Mouse (Mus musculus) forebrain, postnatal 0 days (tissue): ENCODE measurements at regions not wholly inside any gene's neighbourhood (a gene's known extent, or its start where the extent isn't known, plus 50 kb on each side); places are given as distances from the start of the nearest gene placed in this dataset.

Experiments used
- ATAC-seq: fragments of 200-750 bp; cut with Nextera tagmentation; 2 replicates; pipeline ENCODE4 v1.8.0; 2017; ENCODE audit warnings: mild to moderate bottlenecking, moderate library complexity
- DNase-seq: peaks from one replicate; pipeline ENCODE4 v3.0.0-alpha.2; 2015
- H3K27ac ChIP-seq: fragments of 300-500 bp; sonication (generic); 2 replicates; pipeline ENCODE4 v1.5.1; 2014; ENCODE audit warnings: low read depth, mild to moderate bottlenecking, antibody characterized with exemption, low read length, moderate library complexity, mixed read lengths
- H3K27me3 ChIP-seq: fragments of 300-500 bp; sonication (generic); 2 replicates; pipeline ENCODE4 v1.6.1; 2014; ENCODE audit warnings: mild to moderate bottlenecking, low read length, mixed read lengths; ENCODE audit not compliant: insufficient read depth
- H3K36me3 ChIP-seq: fragments of 300-500 bp; sonication (generic); 2 replicates; pipeline ENCODE4 v1.6.1; 2014; ENCODE audit warnings: mild to moderate bottlenecking, moderate library complexity; ENCODE audit not compliant: insufficient read depth
- H3K4me1 ChIP-seq: fragments of 300-500 bp; sonication (generic); 2 replicates; pipeline ENCODE4 v1.6.1; 2014; ENCODE audit warnings: antibody characterized with exemption; ENCODE audit not compliant: insufficient read depth
- H3K4me2 ChIP-seq: fragments of 300-500 bp; sonication (generic); 2 replicates; pipeline ENCODE4 v1.6.1; 2014; ENCODE audit warnings: low read depth, mild to moderate bottlenecking, moderate library complexity
- H3K4me3 ChIP-seq: fragments of 300-500 bp; sonication (generic); 2 replicates; pipeline ENCODE4 v1.5.1; 2014; ENCODE audit warnings: low read depth, low read length, mixed read lengths
- H3K9ac ChIP-seq: fragments of 300-500 bp; sonication (generic); 2 replicates; pipeline ENCODE4 v1.6.1; 2014; ENCODE audit warnings: mild to moderate bottlenecking
- H3K9me3 ChIP-seq: fragments of 300-500 bp; sonication (generic); 2 replicates; pipeline ENCODE4 v1.6.1; 2016; ENCODE audit warnings: low read length
- CTCF ChIP-seq: sonication (generic); IDR thresholded peaks from 2 replicates; pipeline ENCODE4 v1.5.1; 2016; ENCODE audit warnings: antibody characterized with exemption, control low read depth, low read depth
- WGBS: fragments of 180-500 bp; shearing (Covaris S2); extraction: QIAGEN DNeasy Blood & Tissue Kit; methylation state at CpG from one replicate; pipeline ENCODE4 v1.1.7; 2014; 5-methylcytosine and 5-hydroxymethylcytosine counted together

GRCm38 (mm10) chr9:83716101-83716763 is 89.8 kb downstream of the Elovl4 start:
- no peak for DNase-seq
- no peak overlapping the region for H3K4me3 ChIP-seq
- TF ChIP-seq CTCF = no peak
- H3K9ac ChIP-seq = no peak overlapping the region
- WGBS = 72% methylated on average over 5 of the region's 5 CpGs
- no peak for ATAC-seq
- H3K27ac ChIP-seq = no peak overlapping the region
- no peak overlapping the region for H3K4me2 ChIP-seq
- no peaks in the 10 kb centered on the region for H3K36me3 ChIP-seq
- H3K9me3 ChIP-seq = no peaks in the 10 kb centered on the region
- no peaks in the 10 kb centered on the region for H3K4me1 ChIP-seq
- H3K27me3 ChIP-seq = no peaks in the 10 kb centered on the region

- DNase-seq (no peak), ATAC-seq (no peak)
- Histone ChIP-seq H3K36me3 (no peaks in the 10 kb centered on the region), H3K4me3 (no peak overlapping the region), H3K4me2 (no peak overlapping the region), H3K27ac (no peak overlapping the region), H3K9ac (no peak overlapping the region), H3K9me3 (no peaks in the 10 kb centered on the region), H3K27me3 (no peaks in the 10 kb centered on the region), H3K4me1 (no peaks in the 10 kb centered on the region)
- no peak for TF ChIP-seq CTCF
- WGBS = 85% methylated on average over 3 of the region's 3 CpGs
Observed at GRCm38 (mm10) chr9:83707361-83707760, 98.7 kb downstream of the Elovl4 start.

GRCm38 (mm10) chr9:83706071-83706470 is 100.0 kb downstream of the Elovl4 start:
- H3K9me3 ChIP-seq = no peaks in the 10 kb centered on the region
- H3K9ac ChIP-seq = no peak overlapping the region
- H3K36me3 ChIP-seq = no peaks in the 10 kb centered on the region
- no peak overlapping the region for H3K4me3 ChIP-seq
- H3K4me1 ChIP-seq = no peaks in the 10 kb centered on the region
- no peak for DNase-seq
- ATAC-seq = no peak
- no peak for TF ChIP-seq CTCF
- H3K27me3 ChIP-seq = no peaks in the 10 kb centered on the region
- 87% methylated on average over 6 of the region's 6 CpGs for WGBS
- H3K27ac ChIP-seq = no peak overlapping the region
- no peak overlapping the region for H3K4me2 ChIP-seq

- no peaks in the 10 kb centered on the region for H3K9me3 ChIP-seq
- H3K27me3 ChIP-seq = no peaks in the 10 kb centered on the region
- no peak for TF ChIP-seq CTCF
- no peak for DNase-seq
- H3K4me1 ChIP-seq = no peaks in the 10 kb centered on the region
- H3K27ac ChIP-seq = no peak overlapping the region
- H3K4me3 ChIP-seq = no peak overlapping the region
- H3K4me2 ChIP-seq = no peak overlapping the region
- no peak for ATAC-seq
- no peak overlapping the region for H3K9ac ChIP-seq
- H3K36me3 ChIP-seq = no peaks in the 10 kb centered on the region
Observed at GRCm38 (mm10) chr9:83704186-83704585, 101.9 kb downstream of the Elovl4 start.

GRCm38 (mm10) chr9:83700916-83701315 is 105.2 kb downstream of the Elovl4 start:
- DNase-seq (no peak), ATAC-seq (no peak)
- no peak for TF ChIP-seq CTCF
- Histone ChIP-seq H3K9ac (no peak overlapping the region), H3K4me1 (no peaks in the 10 kb centered on the region), H3K36me3 (no peaks in the 10 kb centered on the region), H3K4me2 (no peak overlapping the region), H3K4me3 (no peak overlapping the region), H3K9me3 (no peaks in the 10 kb centered on the region), H3K27ac (no peak overlapping the region), H3K27me3 (no peaks in the 10 kb centered on the region)
- WGBS = 86% methylated on average over 7 of the region's 7 CpGs

- Histone ChIP-seq H3K4me1 (no peaks in the 10 kb centered on the region), H3K9ac (no peak overlapping the region), H3K4me2 (no peak overlapping the region), H3K9me3 (no peaks in the 10 kb centered on the region), H3K27ac (no peak overlapping the region), H3K36me3 (no peaks in the 10 kb centered on the region), H3K27me3 (no peaks in the 10 kb centered on the region), H3K4me3 (no peak overlapping the region)
- ATAC-seq = no peak
- DNase-seq = no peak
- no peak for TF ChIP-seq CTCF
- WGBS = 67% methylated on average over 7 of the region's 7 CpGs
Observed at GRCm38 (mm10) chr9:83700056-83700455, 106.0 kb downstream of the Elovl4 start.

GRCm38 (mm10) chr9:83691332-83692198 is 114.5 kb downstream of the Elovl4 start:
- H3K27me3 ChIP-seq = no peaks in the 10 kb centered on the region
- 19% methylated on average over 24 of the region's 24 CpGs for WGBS
- H3K4me2 ChIP-seq = peak overlapping the region; percentile 49
- H3K9ac ChIP-seq = peak overlapping the region; percentile 46
- H3K36me3 ChIP-seq = no peaks in the 10 kb centered on the region
- no peaks in the 10 kb centered on the region for H3K9me3 ChIP-seq
- ATAC-seq (peak; percentile 86), DNase-seq (peak; percentile 93)
- H3K27ac ChIP-seq = no peak overlapping the region
- H3K4me1 ChIP-seq = peaks cover 10% of the 10 kb centered on the region; the same call in 1 of the 2 replicates
- peak overlapping the region; percentile 33 for H3K4me3 ChIP-seq
- peak; percentile 76 for TF ChIP-seq CTCF
